Mouse (Mus musculus): ENCODE data around the gene Tmem132b. TPM values are rescaled to one million over a fixed set of nuclear protein-coding genes. Genes with fewer than 3 reads are reported as not detected.

Tmem132b gene
- polyA plus RNA-seq, 1 experiment, result 0.01 TPM

DNA sequence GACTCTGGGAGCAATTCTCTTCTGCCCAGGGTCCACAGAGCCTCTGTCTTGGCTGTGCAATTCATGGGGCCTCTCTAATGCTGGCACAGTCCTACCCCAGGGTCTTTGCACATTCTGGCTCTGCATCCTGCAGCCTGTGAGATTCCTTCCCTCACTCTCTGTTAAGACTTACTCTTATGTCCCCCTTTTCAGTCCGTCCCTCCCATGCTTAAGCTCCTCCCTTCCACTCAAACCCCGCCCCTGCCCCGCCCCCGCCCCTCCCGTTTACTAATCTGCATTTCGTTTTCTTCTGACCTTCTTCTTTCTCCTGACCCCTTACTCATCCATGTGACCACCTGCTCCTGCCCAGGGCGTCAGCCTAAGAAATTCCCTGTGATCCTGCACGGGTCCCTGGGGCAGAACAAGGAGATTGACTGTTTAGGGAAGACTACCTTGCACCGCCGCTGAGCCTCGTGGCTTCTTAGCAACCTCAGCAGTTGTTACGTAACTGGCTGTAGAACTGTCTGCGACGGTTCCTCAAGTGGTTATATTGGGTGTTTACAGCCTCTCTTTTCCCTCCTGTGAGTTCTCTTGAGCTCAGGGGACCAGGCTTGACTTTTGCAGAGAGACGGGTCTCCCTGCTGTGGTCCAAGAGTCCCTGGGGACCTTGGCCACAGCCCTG lies 10.5 kb upstream of the Tmem132b start:
- H3ac ChIP-seq (ENCODE audit: control insufficient read depth, insufficient read length), result no peak overlapping the region
- H3K4me3 ChIP-seq, result no peak overlapping the region
- H3K36me3 ChIP-seq (ENCODE audit: control insufficient read depth, insufficient read depth), result peaks cover 6% of the 10 kb centered on the region
- TF ChIP-seq E2F4 (IDR thresholded peaks at IDR 0.05; ENCODE audit: insufficient read depth) (no peak), SRF (IDR thresholded peaks at IDR 0.05; ENCODE audit: control insufficient read depth, insufficient read length, low read depth) (no peak), CEBPB (IDR thresholded peaks at IDR 0.05; ENCODE audit: insufficient read depth, poor library complexity, severe bottlenecking) (no peak), REST (IDR thresholded peaks at IDR 0.05; ENCODE audit: insufficient read depth, insufficient read length) (no peak), MYOD1 (IDR thresholded peaks at IDR 0.05; ENCODE audit: control insufficient read depth in 1 of 3, insufficient read length in 2 of 3, low read depth in 2 of 3) (no peak), MAX (IDR thresholded peaks at IDR 0.05; ENCODE audit: low read depth) (no peak), POLR2A (IDR thresholded peaks at IDR 0.05; ENCODE audit: insufficient read length, low read depth) (no peak), MYOG (IDR thresholded peaks at IDR 0.05; ENCODE audit: control insufficient read depth in 1 of 3, insufficient read depth in 1 of 3, insufficient read length in 2 of 3, low read depth in 2 of 3) (no peak), POLR2AphosphoS2 (IDR thresholded peaks at IDR 0.05; ENCODE audit: insufficient read length, low read depth) (no peak), TCF3 (IDR thresholded peaks at IDR 0.05; ENCODE audit: insufficient read length, low read depth) (no peak), TCF12 (IDR thresholded peaks at IDR 0.05; ENCODE audit: insufficient read depth, poor library complexity, severe bottlenecking) (no peak), USF1 (IDR thresholded peaks at IDR 0.05; ENCODE audit: low read depth) (no peak)
- H3K27me3 ChIP-seq (ENCODE audit: control insufficient read depth, insufficient read depth, insufficient read length), result no peaks in the 10 kb centered on the region
- H3K4me2 ChIP-seq (ENCODE audit: low read depth), result no peak overlapping the region
- H3K79me2 ChIP-seq (ENCODE audit: control insufficient read depth, insufficient read depth), result no peaks in the 10 kb centered on the region

- Histone ChIP-seq H3K27me3 (ENCODE audit: control insufficient read depth, insufficient read depth, insufficient read length) (no peaks in the 10 kb centered on the region), H3K36me3 (ENCODE audit: control insufficient read depth, insufficient read depth) (no peaks in the 10 kb centered on the region), H3K4me3 (no peak overlapping the region), H3K79me2 (ENCODE audit: control insufficient read depth, insufficient read depth) (no peaks in the 10 kb centered on the region), H3K4me2 (ENCODE audit: low read depth) (no peak overlapping the region), H3ac (ENCODE audit: control insufficient read depth, insufficient read length) (no peak overlapping the region)
- TF ChIP-seq SRF (IDR thresholded peaks at IDR 0.05; ENCODE audit: control insufficient read depth, insufficient read length, low read depth) (no peak), POLR2A (IDR thresholded peaks at IDR 0.05; ENCODE audit: insufficient read length, low read depth) (no peak), REST (IDR thresholded peaks at IDR 0.05; ENCODE audit: insufficient read depth, insufficient read length) (no peak), CEBPB (IDR thresholded peaks at IDR 0.05; ENCODE audit: insufficient read depth, poor library complexity, severe bottlenecking) (no peak), MAX (IDR thresholded peaks at IDR 0.05; ENCODE audit: low read depth) (no peak), MYOG (IDR thresholded peaks at IDR 0.05; ENCODE audit: control insufficient read depth in 1 of 3, insufficient read depth in 1 of 3, insufficient read length in 2 of 3, low read depth in 2 of 3) (no peak)
Observed at GRCm38 (mm10) chr5:125523361-125523760, 8.2 kb upstream of the Tmem132b start.

DNA sequence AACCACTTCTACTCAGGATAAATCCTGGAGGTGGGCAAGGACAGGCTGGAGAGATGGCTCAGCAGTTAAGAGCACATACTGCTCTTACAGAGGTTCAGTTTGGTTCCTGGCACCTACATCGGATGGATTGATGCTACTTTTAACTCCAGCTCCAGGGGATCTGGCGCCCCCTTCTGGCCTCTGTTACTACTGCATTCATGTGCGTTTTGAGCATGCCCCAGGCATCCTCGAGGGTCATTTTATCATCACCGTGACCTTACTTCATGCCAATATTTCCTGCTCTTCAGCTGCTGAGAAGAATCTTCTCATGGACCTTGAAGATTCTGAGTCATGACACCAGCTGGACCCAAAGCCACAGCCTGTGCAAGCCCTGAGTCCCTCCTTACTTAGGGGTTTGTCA lies 6.1 kb upstream of the Tmem132b start:
- Histone ChIP-seq H3K79me2 (ENCODE audit: control insufficient read depth, insufficient read depth) (no peaks in the 10 kb centered on the region), H3K4me3 (no peak overlapping the region), H3ac (ENCODE audit: control insufficient read depth, insufficient read length) (no peak overlapping the region), H3K27me3 (ENCODE audit: control insufficient read depth, insufficient read depth, insufficient read length) (no peaks in the 10 kb centered on the region), H3K36me3 (ENCODE audit: control insufficient read depth, insufficient read depth) (no peaks in the 10 kb centered on the region), H3K4me2 (ENCODE audit: low read depth) (no peak overlapping the region)
- TF ChIP-seq POLR2AphosphoS2 (IDR thresholded peaks at IDR 0.05; ENCODE audit: insufficient read length, low read depth), result no peak
- no peak for TF ChIP-seq POLR2A (IDR thresholded peaks at IDR 0.05; ENCODE audit: insufficient read length, low read depth)
- TF ChIP-seq TCF12 (IDR thresholded peaks at IDR 0.05; ENCODE audit: insufficient read depth, poor library complexity, severe bottlenecking), result no peak
- TF ChIP-seq E2F4 (IDR thresholded peaks at IDR 0.05; ENCODE audit: insufficient read depth), result no peak
- no peak for TF ChIP-seq REST (IDR thresholded peaks at IDR 0.05; ENCODE audit: insufficient read depth, insufficient read length)
- TF ChIP-seq USF1 (IDR thresholded peaks at IDR 0.05; ENCODE audit: low read depth), result no peak

DNA sequence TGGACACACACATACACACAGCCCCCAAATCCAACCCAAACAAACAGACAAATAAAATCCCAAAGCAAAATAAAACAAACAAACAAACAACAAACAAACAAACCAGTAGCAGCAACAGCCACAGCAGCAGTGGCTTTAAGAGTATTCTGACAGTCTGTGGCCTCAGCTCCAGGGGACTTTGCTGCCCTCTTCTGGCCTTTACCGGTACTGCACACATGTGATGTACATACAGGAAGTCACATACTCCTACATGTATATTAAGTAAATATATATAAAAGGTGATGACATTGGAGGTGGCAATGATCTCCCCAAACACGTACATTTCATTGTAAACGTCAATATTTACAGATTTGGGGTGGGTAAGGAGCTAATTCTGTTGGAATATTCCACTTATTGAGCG lies 5.1 kb upstream of the Tmem132b start:
- Histone ChIP-seq H3K36me3 (ENCODE audit: control insufficient read depth, insufficient read depth) (no peaks in the 10 kb centered on the region), H3K27me3 (ENCODE audit: control insufficient read depth, insufficient read depth, insufficient read length) (peaks cover 5% of the 10 kb centered on the region), H3ac (ENCODE audit: control insufficient read depth, insufficient read length) (no peak overlapping the region), H3K79me2 (ENCODE audit: control insufficient read depth, insufficient read depth) (no peaks in the 10 kb centered on the region), H3K4me2 (ENCODE audit: low read depth) (no peak overlapping the region), H3K4me3 (no peak overlapping the region)
- TF ChIP-seq TCF3 (IDR thresholded peaks at IDR 0.05; ENCODE audit: insufficient read length, low read depth) (no peak), POLR2A (IDR thresholded peaks at IDR 0.05; ENCODE audit: insufficient read length, low read depth) (no peak), CEBPB (IDR thresholded peaks at IDR 0.05; ENCODE audit: insufficient read depth, poor library complexity, severe bottlenecking) (no peak), POLR2AphosphoS2 (IDR thresholded peaks at IDR 0.05; ENCODE audit: insufficient read length, low read depth) (no peak), REST (IDR thresholded peaks at IDR 0.05; ENCODE audit: insufficient read depth, insufficient read length) (no peak), SRF (IDR thresholded peaks at IDR 0.05; ENCODE audit: control insufficient read depth, insufficient read length, low read depth) (no peak), MYOG (IDR thresholded peaks at IDR 0.05; ENCODE audit: control insufficient read depth in 1 of 3, insufficient read depth in 1 of 3, insufficient read length in 2 of 3, low read depth in 2 of 3) (no peak), TCF12 (IDR thresholded peaks at IDR 0.05; ENCODE audit: insufficient read depth, poor library complexity, severe bottlenecking) (no peak), USF1 (IDR thresholded peaks at IDR 0.05; ENCODE audit: low read depth) (no peak), E2F4 (IDR thresholded peaks at IDR 0.05; ENCODE audit: insufficient read depth) (no peak), MAX (IDR thresholded peaks at IDR 0.05; ENCODE audit: low read depth) (no peak), MYOD1 (IDR thresholded peaks at IDR 0.05; ENCODE audit: control insufficient read depth in 1 of 3, insufficient read length in 2 of 3, low read depth in 2 of 3) (no peak)

DNA sequence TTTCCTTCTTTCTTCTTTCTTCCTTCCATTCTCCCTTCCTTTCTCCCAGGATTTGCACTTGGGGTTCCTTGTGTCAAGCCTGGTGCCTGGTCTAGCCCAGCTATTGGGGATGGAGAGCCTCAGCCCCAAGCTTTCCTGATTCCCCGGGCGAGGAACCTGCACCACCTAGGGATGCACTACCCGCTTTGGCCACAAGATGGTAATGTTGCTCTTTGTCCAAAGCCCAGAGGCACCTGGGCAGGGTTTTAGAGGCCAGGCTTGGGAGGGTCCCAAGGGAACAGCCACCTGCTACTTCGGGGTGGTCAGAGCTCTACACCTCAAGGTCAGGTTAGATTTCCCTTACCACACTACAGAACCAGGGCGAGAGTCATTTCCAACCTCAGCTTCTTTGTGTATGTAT lies 2.5 kb upstream of the Tmem132b start:
- Histone ChIP-seq H3K27me3 (ENCODE audit: control insufficient read depth, insufficient read depth, insufficient read length) (peaks cover 32% of the 10 kb centered on the region), H3K36me3 (ENCODE audit: control insufficient read depth, insufficient read depth) (no peaks in the 10 kb centered on the region)

More for the DNA sequence above, 2.5 kb upstream of the Tmem132b start:
- Histone ChIP-seq H3K4me2 (ENCODE audit: low read depth) (no peak overlapping the region), H3K79me2 (ENCODE audit: control insufficient read depth, insufficient read depth) (no peaks in the 10 kb centered on the region), H3K4me3 (no peak overlapping the region), H3ac (ENCODE audit: control insufficient read depth, insufficient read length) (no peak overlapping the region)
- TF ChIP-seq USF1 (IDR thresholded peaks at IDR 0.05; ENCODE audit: low read depth) (no peak), POLR2AphosphoS2 (IDR thresholded peaks at IDR 0.05; ENCODE audit: insufficient read length, low read depth) (no peak), MYOD1 (IDR thresholded peaks at IDR 0.05; ENCODE audit: control insufficient read depth in 1 of 3, insufficient read length in 2 of 3, low read depth in 2 of 3) (no peak), TCF3 (IDR thresholded peaks at IDR 0.05; ENCODE audit: insufficient read length, low read depth) (no peak), MYOG (IDR thresholded peaks at IDR 0.05; ENCODE audit: control insufficient read depth in 1 of 3, insufficient read depth in 1 of 3, insufficient read length in 2 of 3, low read depth in 2 of 3) (no peak), CEBPB (IDR thresholded peaks at IDR 0.05; ENCODE audit: insufficient read depth, poor library complexity, severe bottlenecking) (no peak), REST (IDR thresholded peaks at IDR 0.05; ENCODE audit: insufficient read depth, insufficient read length) (no peak), TCF12 (IDR thresholded peaks at IDR 0.05; ENCODE audit: insufficient read depth, poor library complexity, severe bottlenecking) (no peak), MAX (IDR thresholded peaks at IDR 0.05; ENCODE audit: low read depth) (no peak), POLR2A (IDR thresholded peaks at IDR 0.05; ENCODE audit: insufficient read length, low read depth) (no peak), E2F4 (IDR thresholded peaks at IDR 0.05; ENCODE audit: insufficient read depth) (no peak), SRF (IDR thresholded peaks at IDR 0.05; ENCODE audit: control insufficient read depth, insufficient read length, low read depth) (no peak)
